In the genomic region with DNA sequence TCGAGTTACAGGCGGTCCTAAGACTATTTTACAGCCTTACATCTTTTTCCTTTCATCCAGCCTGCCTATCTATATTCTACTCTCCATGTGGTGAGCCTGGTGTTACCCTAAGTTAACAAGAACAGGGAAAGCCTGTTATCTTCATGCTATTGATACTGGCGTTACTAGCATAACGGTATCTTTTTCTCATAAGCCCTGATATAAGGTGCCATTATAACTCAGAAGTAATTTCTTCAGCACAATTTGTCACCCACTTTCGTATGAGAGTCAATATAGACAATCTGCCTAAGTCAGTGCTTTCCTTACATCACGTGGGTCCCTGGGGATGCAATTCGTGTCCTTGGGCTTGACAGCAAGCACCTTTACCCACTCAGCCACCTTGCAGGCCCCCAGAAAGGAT, we compare ENCODE assay signal across 9 mouse cellular contexts. TPM values are rescaled to one million over a fixed set of nuclear protein-coding genes. Genes with fewer than 3 reads are reported as not detected.
DNase-seq lines count a peak whose midpoint lies in the region; ATAC-seq and TF ChIP-seq lines count a peak whose summit lies in the region.
"Had no signal": no experiment of that assay in that cellular context is flagged by ENCODE, and none has a peak within 500 bp of the region (broad histone marks: within the 10 kb centered on the region; RNA-seq: fewer than 3 reads in every experiment).

No protein-coding gene starts in this region.

- peak overlapping the region; percentile 81 for H3K4me3 ChIP-seq in hindbrain, embryonic 10.5 days
- H3K4me3 ChIP-seq in hindbrain, embryonic 11.5 days (ENCODE audit: low read depth, low read length), result no peak overlapping the region
- peak overlapping the region; percentile 80 for H3K4me3 ChIP-seq in embryonic facial prominence, embryonic 12.5 days
- H3K4me3 ChIP-seq in intestine, embryonic 14.5 days (ENCODE audit: low read depth, low read length), result peak overlapping the region; percentile 76
- H3K4me3 ChIP-seq in midbrain, embryonic 15.5 days, result peak overlapping the region; percentile 65; the same call in 1 of the 2 replicates
- no peak overlapping the region for H3K4me3 ChIP-seq in thymus, adult 2 months (ENCODE audit: control insufficient read depth, insufficient read depth, low read length)

- no peak overlapping the region for H3K27ac ChIP-seq in hindbrain, embryonic 10.5 days
- H3K27ac ChIP-seq in hindbrain, embryonic 11.5 days (ENCODE audit: low read depth, low read length), result no peak overlapping the region
- H3K27ac ChIP-seq in embryonic facial prominence, embryonic 12.5 days, result no peak overlapping the region
- H3K27ac ChIP-seq in intestine, embryonic 14.5 days (ENCODE audit: low read depth), result no peak overlapping the region
- H3K27ac ChIP-seq in midbrain, embryonic 15.5 days, result no peak overlapping the region
- no peak overlapping the region for H3K27ac ChIP-seq in thymus, adult 2 months (ENCODE audit: control insufficient read depth, insufficient read depth, low read length)

- no peaks in the 10 kb centered on the region for H3K9me3 ChIP-seq in hindbrain, embryonic 10.5 days
- H3K9me3 ChIP-seq in hindbrain, embryonic 11.5 days (ENCODE audit: control insufficient read depth, low read length), result no peaks in the 10 kb centered on the region
- no peaks in the 10 kb centered on the region for H3K9me3 ChIP-seq in embryonic facial prominence, embryonic 12.5 days
- no peaks in the 10 kb centered on the region for H3K9me3 ChIP-seq in intestine, embryonic 14.5 days (ENCODE audit: control insufficient read depth, low read length)
- no peaks in the 10 kb centered on the region for H3K9me3 ChIP-seq in midbrain, embryonic 15.5 days

- 88% methylated on average over 7 of the region's 7 CpGs for WGBS in hindbrain, embryonic 10.5 days
- 84% methylated on average over 7 of the region's 7 CpGs for WGBS in hindbrain, embryonic 11.5 days
- 79% methylated on average over 7 of the region's 7 CpGs for WGBS in embryonic facial prominence, embryonic 12.5 days
- 81% methylated on average over 7 of the region's 7 CpGs for WGBS in intestine, embryonic 14.5 days
- 79% methylated on average over 7 of the region's 7 CpGs for WGBS in midbrain, embryonic 15.5 days
- 91% methylated on average over 7 of the region's 7 CpGs for WGBS in thymus, adult 2 months

- H3K4me2 ChIP-seq in hindbrain, embryonic 11.5 days (replicated peaks; ENCODE audit: low read depth, low read length), result no peak overlapping the region
- peak overlapping the region; percentile 55 for H3K4me2 ChIP-seq in embryonic facial prominence, embryonic 12.5 days (replicated peaks)
- H3K4me2 ChIP-seq in intestine, embryonic 14.5 days (ENCODE audit: low read length), result peak overlapping the region; percentile 59
- peak overlapping the region; percentile 70 for H3K4me2 ChIP-seq in midbrain, embryonic 15.5 days

- peaks cover 14% of the 10 kb centered on the region for H3K4me1 ChIP-seq in hindbrain, embryonic 10.5 days (replicated peaks)
- no peaks in the 10 kb centered on the region for H3K4me1 ChIP-seq in hindbrain, embryonic 11.5 days (replicated peaks; ENCODE audit: control insufficient read depth, insufficient read depth, low read length)
- H3K4me1 ChIP-seq in embryonic facial prominence, embryonic 12.5 days, result peaks cover 13% of the 10 kb centered on the region
- peaks cover 8% of the 10 kb centered on the region for H3K4me1 ChIP-seq in intestine, embryonic 14.5 days (replicated peaks; ENCODE audit: control insufficient read depth, insufficient read depth, low read length)
- H3K4me1 ChIP-seq in midbrain, embryonic 15.5 days, result peaks cover 12% of the 10 kb centered on the region
- 0 out of 2 replicates have a peak, but pooled peaks cover 2% of the 10 kb centered on the region for H3K4me1 ChIP-seq in thymus, adult 2 months (replicated peaks; ENCODE audit: control insufficient read depth, insufficient read depth, low read length)

- ATAC-seq in hindbrain, embryonic 11.5 days (ENCODE audit: low FRiP score), result no peak
- no peak for ATAC-seq in embryonic facial prominence, embryonic 12.5 days (ENCODE audit: insufficient number of reproducible peaks, insufficient read depth, low FRiP score, low TSS enrichment)
- ATAC-seq in intestine, embryonic 14.5 days (replicated peaks; ENCODE audit: low FRiP score, low TSS enrichment, low read depth), result no peak
- no peak for ATAC-seq in midbrain, embryonic 15.5 days (replicated peaks)

- H3K36me3 ChIP-seq in hindbrain, embryonic 10.5 days, result peaks cover 13% of the 10 kb centered on the region; the same call in 1 of the 2 replicates
- no peaks in the 10 kb centered on the region for H3K36me3 ChIP-seq in hindbrain, embryonic 11.5 days (ENCODE audit: control insufficient read depth, insufficient read depth, low read length)
- no peaks in the 10 kb centered on the region for H3K36me3 ChIP-seq in embryonic facial prominence, embryonic 12.5 days
- peaks cover 7% of the 10 kb centered on the region; the same call in 1 of the 2 replicates for H3K36me3 ChIP-seq in intestine, embryonic 14.5 days (ENCODE audit: control insufficient read depth, insufficient read depth, low read length)
- H3K36me3 ChIP-seq in midbrain, embryonic 15.5 days (replicated peaks), result 0 out of 2 replicates have a peak, but pooled peaks cover 3% of the 10 kb centered on the region
- no peaks in the 10 kb centered on the region for H3K36me3 ChIP-seq in thymus, adult 2 months (ENCODE audit: control insufficient read depth, insufficient read depth, low read length)

- no peak for TF ChIP-seq CTCF in thymus, adult 2 months (IDR thresholded peaks at IDR 0.05; ENCODE audit: borderline replicate concordance, control insufficient read depth, extremely low read depth, insufficient read depth, low read length, poor library complexity)

- H3K27me3 ChIP-seq in hindbrain, embryonic 10.5 days (ENCODE audit: insufficient read depth, poor library complexity, severe bottlenecking), result no peaks in the 10 kb centered on the region
- H3K27me3 ChIP-seq in hindbrain, embryonic 11.5 days (ENCODE audit: control insufficient read depth, insufficient read depth, low read length), result no peaks in the 10 kb centered on the region
- no peaks in the 10 kb centered on the region for H3K27me3 ChIP-seq in embryonic facial prominence, embryonic 12.5 days
- no peaks in the 10 kb centered on the region for H3K27me3 ChIP-seq in intestine, embryonic 14.5 days (replicated peaks; ENCODE audit: control insufficient read depth, insufficient read depth, low read length)
- H3K27me3 ChIP-seq in midbrain, embryonic 15.5 days (replicated peaks), result no peaks in the 10 kb centered on the region
- H3K27me3 ChIP-seq in thymus, adult 2 months (ENCODE audit: control insufficient read depth, insufficient read depth, low read length), result no peaks in the 10 kb centered on the region

- DNase-seq in hindbrain, embryonic 10.5 days (ENCODE audit: low spot score), result no peak
- no peak for DNase-seq in hindbrain, embryonic 11.5 days (ENCODE audit: low spot score)
- peak; percentile 15 for DNase-seq in intestine, embryonic 14.5 days (ENCODE audit: low spot score)
- no peak for DNase-seq in thymus, adult 2 months
- DNase-seq in spleen, adult 18-20 months, result no peak
- DNase-seq in adrenal gland, postnatal 14 days, result no peak
- DNase-seq: kidney, adult 2 months had no signal

- no peak for TF ChIP-seq POLR2A in thymus, adult 2 months (IDR thresholded peaks at IDR 0.05; ENCODE audit: control insufficient read depth, extremely low read depth, insufficient read depth, low read length, poor library complexity)

- no peak overlapping the region for H3K9ac ChIP-seq in hindbrain, embryonic 11.5 days (ENCODE audit: low read depth, low read length)
- H3K9ac ChIP-seq in embryonic facial prominence, embryonic 12.5 days, result no peak overlapping the region
- no peak overlapping the region for H3K9ac ChIP-seq in intestine, embryonic 14.5 days (ENCODE audit: low read length)
- H3K9ac ChIP-seq in midbrain, embryonic 15.5 days, result no peak overlapping the region

RNA-seq across cellular contexts. Expression of a gene that starts 1.3 kb away (rescaled TPM):
- polyA plus RNA-seq in hindbrain, embryonic 10.5 days (2016; fragmentation: Nextera tagmentation; extraction: Ambion mirVana), result 18.9 and 26.1 TPM in 2 replicates
- 23.2 and 28.1 TPM in 2 replicates for polyA plus RNA-seq in hindbrain, embryonic 11.5 days (2014; fragmentation: Nextera tagmentation; extraction: Ambion mirVana)
- 29.3 and 31.2 TPM in 2 replicates for polyA plus RNA-seq in embryonic facial prominence, embryonic 12.5 days (2016; fragmentation: Nextera tagmentation; extraction: Ambion mirVana)
- 38.7 and 41.5 TPM in 2 replicates for polyA plus RNA-seq in intestine, embryonic 14.5 days (2014; fragmentation: Nextera tagmentation; extraction: Ambion mirVana)
- 14.0 and 14.1 TPM in 2 replicates for polyA plus RNA-seq in midbrain, embryonic 15.5 days (2015; fragmentation: Nextera tagmentation; extraction: Ambion mirVana)
- polyA plus RNA-seq in thymus, adult 2 months (2012; rRNA removed), result 10.5 and 13.2 TPM in 2 replicates
- total RNA-seq in adrenal gland, postnatal 14 days (2021), result 45.2 and 50.7 TPM in 2 replicates

RNA-seq across cellular contexts. Expression of a gene that starts 50.8 kb away (rescaled TPM):
- polyA plus RNA-seq in hindbrain, embryonic 10.5 days (2016; fragmentation: Nextera tagmentation; extraction: Ambion mirVana), result 0.05 TPM in 1 of 2 replicates, not detected in the other
- 0.28 TPM in 1 of 2 replicates, not detected in the other for polyA plus RNA-seq in hindbrain, embryonic 11.5 days (2014; fragmentation: Nextera tagmentation; extraction: Ambion mirVana)
- 0.14 and 0.17 TPM in 2 replicates for polyA plus RNA-seq in embryonic facial prominence, embryonic 12.5 days (2016; fragmentation: Nextera tagmentation; extraction: Ambion mirVana)
- polyA plus RNA-seq in intestine, embryonic 14.5 days (2014; fragmentation: Nextera tagmentation; extraction: Ambion mirVana), result 0.09 and 0.19 TPM in 2 replicates
- 0.05 and 0.18 TPM in 2 replicates for polyA plus RNA-seq in midbrain, embryonic 15.5 days (2015; fragmentation: Nextera tagmentation; extraction: Ambion mirVana)
- 3.4 and 3.5 TPM in 2 replicates for polyA plus RNA-seq in thymus, adult 2 months (2012; rRNA removed)
- 0.11 and 0.49 TPM in 2 replicates for total RNA-seq in adrenal gland, postnatal 14 days (2021)

Comparison
In these comparisons a context has a peak if more than half of its experiments do, and no peak if none do; other contexts are left out.
1. H3K4me3 ChIP-seq: peak in hindbrain, embryonic 10.5 days (single experiment), embryonic facial prominence, embryonic 12.5 days (single experiment), intestine, embryonic 14.5 days (single experiment) and midbrain, embryonic 15.5 days (single experiment); none in hindbrain, embryonic 11.5 days (single experiment) and thymus, adult 2 months (single experiment).